Mouse (Mus musculus) CH12.LX (cell line): Measurements from ENCODE around the gene Pgam1. TPM values are rescaled to one million over a fixed set of nuclear protein-coding genes. Genes with fewer than 3 reads are reported as not detected.
A peak's percentile ranks its signal among the peaks of the same experiment; 100 is the strongest.

Experiments used
- DNase-seq: peaks from one replicate; pipeline ENCODE4 v3.0.0-alpha.2; 2013; ENCODE audit errors: extremely low read depth
- H3K27ac ChIP-seq: 2 replicates; pipeline ENCODE4 v1.5.1; 2012; ENCODE audit warnings: low read depth, mild to moderate bottlenecking, control low read depth, moderate library complexity; ENCODE audit not compliant: insufficient read depth
- H3K27me3 ChIP-seq: replicated peaks from 2 replicates; pipeline ENCODE3; 2012; ENCODE audit warnings: inconsistent platforms
- H3K36me3 ChIP-seq, 2 experiments: replicated peaks in 1 of 2; 2 replicates each; pipeline versions ENCODE3 to v1.6.1; 2012; ENCODE audit warnings: inconsistent platforms in 1 of 2, low read length in 1 of 2, mild to moderate bottlenecking in 1 of 2, mixed read lengths in 1 of 2, moderate library complexity in 1 of 2; ENCODE audit not compliant: control insufficient read depth in 1 of 2, insufficient read depth in 1 of 2
- H3K4me1 ChIP-seq, 2 experiments: 2 replicates each; pipeline ENCODE4 v1.6.1; 2012; ENCODE audit warnings: inconsistent platforms in 1 of 2, moderate library complexity in 1 of 2; ENCODE audit not compliant: insufficient read depth in 2 of 2, control insufficient read depth in 1 of 2
- H3K4me2 ChIP-seq: 2 replicates; pipeline ENCODE4 v1.6.1; 2012; ENCODE audit warnings: low read depth, mild to moderate bottlenecking, control low read depth; ENCODE audit not compliant: poor library complexity, insufficient read depth, severe bottlenecking
- H3K4me3 ChIP-seq, 3 experiments: fragments of 150-350 bp in 1 of 3; sonication (generic) in 1 of 3; replicated peaks in 1 of 3; 2 replicates each; pipeline versions ENCODE3 to v1.5.1; 2011 to 2012; ENCODE audit warnings: low read depth in 2 of 3, low read length in 2 of 3, mild to moderate bottlenecking in 2 of 3, moderate library complexity in 2 of 3, control low read depth in 1 of 3, improper control_type of control experiment in 1 of 3, inconsistent platforms in 1 of 3, mixed read lengths in 1 of 3; ENCODE audit not compliant: poor library complexity in 1 of 3
- H3K79me2 ChIP-seq: replicated peaks from 2 replicates; pipeline ENCODE4 v1.6.1; 2012; ENCODE audit warnings: mild to moderate bottlenecking, moderate library complexity; ENCODE audit not compliant: control insufficient read depth, poor library complexity, insufficient read depth, severe bottlenecking; ENCODE audit errors: extremely low read depth
- H3K9ac ChIP-seq: 2 replicates; pipeline ENCODE4 v1.6.1; 2012; ENCODE audit warnings: low read depth, mild to moderate bottlenecking, control low read depth, moderate library complexity; ENCODE audit not compliant: insufficient read depth
- H3K9me3 ChIP-seq: replicated peaks from 2 replicates; pipeline ENCODE3; 2012; ENCODE audit warnings: low read length, inconsistent platforms, mixed read lengths
- CHD1 ChIP-seq: IDR thresholded peaks from 2 replicates; pipeline ENCODE4 v1.6.1; 2012; ENCODE audit warnings: low read depth, low read length, improper control_type of control experiment, inconsistent platforms
- CHD2 ChIP-seq: IDR thresholded peaks from 2 replicates; pipeline ENCODE4 v1.6.1; 2011; ENCODE audit warnings: low read length, improper control_type of control experiment
- CTCF ChIP-seq, 2 experiments: IDR thresholded peaks in 1 of 2; conservative IDR thresholded peaks in 1 of 2; 2 replicates each; pipeline ENCODE4 v1.5.1; 2011 to 2012; ENCODE audit warnings: low read depth in 2 of 2, low read length in 2 of 2, improper control_type of control experiment in 1 of 2, inconsistent platforms in 1 of 2, mild to moderate bottlenecking in 1 of 2, moderate library complexity in 1 of 2
- E2F4 ChIP-seq: IDR thresholded peaks from 2 replicates; pipeline ENCODE4 v1.6.1; 2011; ENCODE audit warnings: low read depth, low read length, improper control_type of control experiment; ENCODE audit not compliant: insufficient replicate concordance
- ELF1 ChIP-seq: IDR thresholded peaks from 2 replicates; pipeline ENCODE4 v1.6.1; 2014; ENCODE audit warnings: low read depth, mild to moderate bottlenecking, inconsistent platforms, low read length, improper control_type of control experiment
- EP300 ChIP-seq: IDR thresholded peaks from 2 replicates; pipeline ENCODE4 v1.6.1; 2011; ENCODE audit warnings: low read length, improper control_type of control experiment
- ETS1 ChIP-seq: conservative IDR thresholded peaks from 2 replicates; pipeline ENCODE4 v1.6.1; 2012; ENCODE audit warnings: low read depth, mild to moderate bottlenecking, inconsistent platforms, low read length, improper control_type of control experiment, moderate library complexity
- GABPA ChIP-seq: IDR thresholded peaks from 2 replicates; pipeline ENCODE4 v1.6.1; 2012; ENCODE audit warnings: low read depth, low read length, improper control_type of control experiment, inconsistent platforms; ENCODE audit not compliant: insufficient replicate concordance
- HCFC1 ChIP-seq: IDR thresholded peaks from 2 replicates; pipeline ENCODE4 v1.6.1; 2012; ENCODE audit warnings: low read depth, mild to moderate bottlenecking, inconsistent platforms, low read length, improper control_type of control experiment
- IRF4 ChIP-seq: IDR thresholded peaks from 2 replicates; pipeline ENCODE4 v1.6.1; 2014; ENCODE audit warnings: low read depth, mild to moderate bottlenecking, inconsistent platforms, low read length, improper control_type of control experiment
- JUN ChIP-seq: IDR thresholded peaks from 2 replicates; pipeline ENCODE4 v1.6.1; 2011; ENCODE audit warnings: low read depth, mild to moderate bottlenecking, low read length, improper control_type of control experiment, moderate library complexity; ENCODE audit not compliant: insufficient read depth
- JUND ChIP-seq: conservative IDR thresholded peaks from 2 replicates; pipeline ENCODE4 v1.6.1; 2011; ENCODE audit warnings: low read depth, low read length, improper control_type of control experiment
- KAT2A ChIP-seq: IDR thresholded peaks from 2 replicates; pipeline ENCODE4 v1.6.1; 2012; ENCODE audit warnings: low read length, improper control_type of control experiment, inconsistent platforms; ENCODE audit not compliant: insufficient replicate concordance
- MAFK ChIP-seq: IDR thresholded peaks from 2 replicates; pipeline ENCODE4 v1.6.1; 2011; ENCODE audit warnings: low read length, improper control_type of control experiment; ENCODE audit not compliant: insufficient replicate concordance
- MAZ ChIP-seq: IDR thresholded peaks from 2 replicates; pipeline ENCODE4 v1.6.1; 2012; ENCODE audit warnings: low read depth, mild to moderate bottlenecking, inconsistent platforms, low read length, improper control_type of control experiment, moderate library complexity
- MXI1 ChIP-seq: IDR thresholded peaks from 2 replicates; pipeline ENCODE4 v1.6.1; 2011; ENCODE audit warnings: mild to moderate bottlenecking, low read depth, low read length, improper control_type of control experiment
- MYC ChIP-seq: IDR thresholded peaks from 2 replicates; pipeline ENCODE4 v1.6.1; 2011; ENCODE audit warnings: low read depth, mild to moderate bottlenecking, improper control_type of control experiment, low read length
- NELFE ChIP-seq: IDR thresholded peaks from 2 replicates; pipeline ENCODE4 v1.6.1; 2011; ENCODE audit warnings: low read depth, low read length, improper control_type of control experiment
- NRF1 ChIP-seq: IDR thresholded peaks from 2 replicates; pipeline ENCODE4 v1.6.1; 2014; ENCODE audit warnings: low read depth, mild to moderate bottlenecking, inconsistent platforms, low read length, improper control_type of control experiment, moderate library complexity
- PAX5 ChIP-seq: IDR thresholded peaks from 2 replicates; pipeline ENCODE4 v1.6.1; 2012; ENCODE audit warnings: low read length, inconsistent platforms, mixed read lengths
- POLR2A ChIP-seq: IDR thresholded peaks from 2 replicates; pipeline ENCODE4 v1.6.1; 2011; ENCODE audit warnings: low read depth, mild to moderate bottlenecking, improper control_type of control experiment, low read length
- POLR2AphosphoS2 ChIP-seq: IDR thresholded peaks from 2 replicates; pipeline ENCODE4 v1.6.1; 2011; ENCODE audit warnings: low read depth, low read length, improper control_type of control experiment
- RAD21 ChIP-seq: IDR thresholded peaks from 2 replicates; pipeline ENCODE4 v1.6.1; 2011; ENCODE audit warnings: low read depth, mild to moderate bottlenecking, low read length, improper control_type of control experiment, moderate library complexity
- RCOR1 ChIP-seq: conservative IDR thresholded peaks from 2 replicates; pipeline ENCODE4 v1.6.1; 2012; ENCODE audit warnings: low read depth, mild to moderate bottlenecking, inconsistent platforms, low read length, improper control_type of control experiment
- SIN3A ChIP-seq: IDR thresholded peaks from 2 replicates; pipeline ENCODE4 v1.6.1; 2012; ENCODE audit warnings: low read length, improper control_type of control experiment, inconsistent platforms
- SMC3 ChIP-seq: IDR thresholded peaks from 2 replicates; pipeline ENCODE4 v1.6.1; 2011; ENCODE audit warnings: low read depth, low read length, improper control_type of control experiment
- TBP ChIP-seq: conservative IDR thresholded peaks from 2 replicates; pipeline ENCODE4 v1.6.1; 2011; ENCODE audit warnings: low read depth, low read length, improper control_type of control experiment
- TCF12 ChIP-seq: IDR thresholded peaks from 2 replicates; pipeline ENCODE4 v1.6.1; 2014; ENCODE audit warnings: low read depth, mild to moderate bottlenecking, inconsistent platforms, low read length, improper control_type of control experiment
- UBTF ChIP-seq: IDR thresholded peaks from 2 replicates; pipeline ENCODE4 v1.6.1; 2012; ENCODE audit warnings: low read depth, mild to moderate bottlenecking, inconsistent platforms, low read length, improper control_type of control experiment, moderate library complexity
- USF1 ChIP-seq: IDR thresholded peaks from 2 replicates; pipeline ENCODE4 v1.6.1; 2014; ENCODE audit warnings: low read depth, mild to moderate bottlenecking, inconsistent platforms, low read length, improper control_type of control experiment
- USF2 ChIP-seq: conservative IDR thresholded peaks from 2 replicates; pipeline ENCODE4 v1.6.1; 2011; ENCODE audit warnings: low read depth, low read length, improper control_type of control experiment
- ZC3H11A ChIP-seq: IDR thresholded peaks from 2 replicates; pipeline ENCODE4 v1.6.1; 2012; ENCODE audit warnings: low read depth, mild to moderate bottlenecking, inconsistent platforms, low read length, improper control_type of control experiment
- ZKSCAN1 ChIP-seq: IDR thresholded peaks from 2 replicates; pipeline ENCODE4 v1.6.1; 2012; ENCODE audit warnings: low read depth, inconsistent platforms, low read length, improper control_type of control experiment, borderline replicate concordance
- ZMIZ1 ChIP-seq: IDR thresholded peaks from 2 replicates; pipeline ENCODE4 v1.6.1; 2012; ENCODE audit warnings: low read depth, mild to moderate bottlenecking, inconsistent platforms, low read length, improper control_type of control experiment
- ZNF384 ChIP-seq: IDR thresholded peaks from 2 replicates; pipeline ENCODE4 v1.6.1; 2012; ENCODE audit warnings: low read depth, low read length, improper control_type of control experiment, inconsistent platforms
- dilution Hi-C: fragments of 300-500 bp; cut with MboI; formaldehyde crosslinking; loops from 2 replicates; pipeline ENCODE4 v1.14.3; 2020; ENCODE audit warnings: low sequenced_read_pairs; ENCODE audit not compliant: extremely low pct_unique_long_range_greater_than_20kb, extremely low pct_ligation_motif_present
- in situ Hi-C: fragments of 300-500 bp; cut with MboI; formaldehyde crosslinking; loops from 3 replicates; pipeline ENCODE4 v1.14.3; 2019; ENCODE audit warnings: low sequenced_read_pairs, low pct_ligation_motif_present, low pct_unique_long_range_greater_than_20kb, mixed read lengths
- polyA plus RNA-seq: library from polyadenylated mRNA; unstranded; fragments of >175 nt; gene quantifications from 2 replicates; pipeline ENCODE4 v1.2.1, GENCODE M21; 2012; ENCODE audit warnings: low read depth; ENCODE audit not compliant: insufficient read length
- total RNA-seq, 2 experiments: library from RNA; depleted of rRNA; stranded (reverse); fragments of 300-350 nt in 1 of 2; fragments of >200 nt in 1 of 2; gene quantifications; 2 replicates each; pipeline ENCODE4 v1.2.3; 2012 to 2014

Pgam1 gene
- total and polyA plus RNA-seq, 3 experiments: 870 to 1,507 (median 928) TPM

- TF ChIP-seq PAX5 (no peak), ZMIZ1 (no peak), NRF1 (no peak), RCOR1 (no peak)
Measured at GRCm38 (mm10) chr19:41932686-41933085, 21.0 kb downstream of the Pgam1 start (continued).

- H3K9ac ChIP-seq: peak within 1 kb of the TSS; percentile 86
- peaks cover 8 to 36% of the 10 kb centered on the region in 2 experiments; a peak in 3 of 4 replicates for H3K4me1 ChIP-seq
- H3K36me3 ChIP-seq: peaks cover 29 to 59% of the 10 kb centered on the region in 2 experiments
- peaks cover 59% of the 10 kb centered on the region for H3K79me2 ChIP-seq
- DNase-seq: peak; percentile 98
- dilution Hi-C loops (no loop called here), in situ Hi-C loops (loop anchor here (5.0 kb wide), 1 partner anchor 54 kb away; no protein-coding TSS in a partner anchor)
- H3K9me3 ChIP-seq: no peaks in the 10 kb centered on the region
- H3K4me2 ChIP-seq: peak within 1 kb of the TSS; percentile 91
- no peaks in the 10 kb centered on the region for H3K27me3 ChIP-seq
- peak within 1 kb of the TSS; percentile 96 to 99 (median 98) for H3K4me3 ChIP-seq
- peak within 1 kb of the TSS; percentile 61 for H3K27ac ChIP-seq
- TF ChIP-seq CTCF (conservative IDR thresholded peaks at IDR 0.05 in 1 of 2, IDR thresholded peaks at IDR 0.05 in 1 of 2; ENCODE audit: low read depth in 2 of 2, low read length in 2 of 2) (no peak), MYC (peak; percentile 99), TBP (peak; percentile 83; the same call in 1 of the 2 replicates), E2F4 (no peak), RCOR1 (no peak), ZKSCAN1 (no peak), NELFE (peak; percentile 89), ELF1 (peak; percentile 95), ZMIZ1 (peak; percentile 80; the same call in 1 of the 2 replicates), POLR2A (peak; percentile 93), CHD1 (no peak), POLR2AphosphoS2 (no peak), PAX5 (no peak), HCFC1 (peak; percentile 97), ZC3H11A (no peak), NRF1 (peak; percentile 99), UBTF (no peak; the same call in 1 of the 2 replicates), KAT2A (peak; percentile 97), CHD2 (peak; percentile 96), ZNF384 (peak; percentile 67), SMC3 (no peak), MAFK (no peak), SIN3A (peak; percentile 84), MXI1 (peak; percentile 97), GABPA (peak; percentile 44; the same call in 1 of the 2 replicates), EP300 (no peak), USF1 (peak; percentile 62), USF2 (no peak), RAD21 (no peak), JUN (no peak), JUND (no peak), TCF12 (peak; percentile 76; the same call in 1 of the 2 replicates), ETS1 (no peak), IRF4 (no peak; the same call in 1 of the 2 replicates), MAZ (0 out of 2 replicates have a peak, but pooled peaks have one; percentile 35)
Measured at GRCm38 (mm10) chr19:41933179-41934086, 21.7 kb downstream of the Pgam1 start, which contains the start of the genes Exosc1 and Zdhhc16. Exosc1 (minus strand) TSS chr19:41933423. Zdhhc16 (plus strand) TSS chr19:41933480.
